Mouse (Mus musculus) liver, embryonic 14.5 days (tissue): ENCODE data around the gene Ccdc42. TPM values are rescaled to one million over a fixed set of nuclear protein-coding genes. Genes with fewer than 3 reads are reported as not detected.

Experiments used
- ATAC-seq: fragments of 200-750 bp; cut with Nextera tagmentation; 2 replicates; pipeline ENCODE4 v1.8.0; 2017; ENCODE audit warnings: moderate number of reproducible peaks, mild to moderate bottlenecking, moderate library complexity; ENCODE audit not compliant: insufficient read depth
- DNase-seq, 3 experiments: peaks; one replicate each; pipeline ENCODE4 v3.0.0-alpha.2; 2012 to 2013; ENCODE audit warnings: low read depth in 3 of 3, low spot score in 3 of 3
- H3K27ac ChIP-seq: fragments of 300-500 bp; sonication (generic); 2 replicates; pipeline ENCODE4 v1.5.1; 2014; ENCODE audit warnings: moderate library complexity, mild to moderate bottlenecking, control low read depth, inconsistent platforms
- H3K27me3 ChIP-seq: fragments of 300-500 bp; sonication (generic); 2 replicates; pipeline ENCODE4 v1.6.1; 2014; ENCODE audit warnings: mild to moderate bottlenecking, low read length, moderate library complexity; ENCODE audit not compliant: control insufficient read depth, insufficient read depth
- H3K36me3 ChIP-seq: fragments of 300-500 bp; sonication (generic); replicated peaks from 2 replicates; pipeline ENCODE4 v1.6.1; 2014; ENCODE audit warnings: low read depth; ENCODE audit not compliant: control insufficient read depth, insufficient read depth
- H3K4me1 ChIP-seq, 2 experiments: fragments of 200-500 bp in 1 of 2; fragments of 300-500 bp in 1 of 2; sonication (generic) in 1 of 2; replicated peaks; 2 replicates each; pipeline ENCODE4 v1.6.1; 2012 to 2014; ENCODE audit warnings: antibody characterized with exemption in 1 of 2, inconsistent platforms in 1 of 2, low read length in 1 of 2; ENCODE audit not compliant: control insufficient read depth in 2 of 2, insufficient read depth in 2 of 2
- H3K4me2 ChIP-seq: fragments of 300-500 bp; sonication (generic); 2 replicates; pipeline ENCODE4 v1.6.1; 2014; ENCODE audit warnings: low read depth, mild to moderate bottlenecking, control low read depth, moderate library complexity
- H3K4me3 ChIP-seq, 2 experiments: fragments of 200-500 bp in 1 of 2; fragments of 300-500 bp in 1 of 2; sonication (generic) in 1 of 2; 2 replicates each; pipeline ENCODE4 v1.5.1; 2012 to 2014; ENCODE audit warnings: low read depth in 2 of 2, low read length in 2 of 2, mild to moderate bottlenecking in 2 of 2, control low read depth in 1 of 2, inconsistent platforms in 1 of 2, moderate library complexity in 1 of 2; ENCODE audit not compliant: insufficient read depth in 1 of 2
- H3K9ac ChIP-seq: fragments of 300-500 bp; sonication (generic); replicated peaks from 2 replicates; pipeline ENCODE4 v1.6.1; 2014; ENCODE audit warnings: mild to moderate bottlenecking, control low read depth, moderate library complexity
- H3K9me3 ChIP-seq: fragments of 300-500 bp; sonication (generic); 2 replicates; pipeline ENCODE4 v1.6.1; 2016; ENCODE audit warnings: low read length, mixed read lengths; ENCODE audit not compliant: control insufficient read depth
- CTCF ChIP-seq: IDR thresholded peaks from 2 replicates; pipeline ENCODE4 v1.5.1; 2016; ENCODE audit warnings: antibody characterized with exemption, low read depth, control low read depth
- EP300 ChIP-seq: IDR thresholded peaks from 2 replicates; pipeline ENCODE4 v1.6.1; 2016; ENCODE audit warnings: antibody characterized with exemption, low read depth
- WGBS: fragments of 180-500 bp; shearing (Covaris S2); extraction: QIAGEN DNeasy Blood & Tissue Kit; methylation state at CpG from one replicate; pipeline ENCODE4 v1.1.7; 2014; ENCODE audit not compliant: insufficient replicate concordance; 5-methylcytosine and 5-hydroxymethylcytosine counted together
- polyA plus RNA-seq, 2 experiments: library from polyadenylated mRNA; depleted of rRNA in 1 of 2; stranded (reverse) in 1 of 2; unstranded in 1 of 2; fragments of >200 nt; fragmentation: Nextera tagmentation in 1 of 2; extraction: Ambion mirVana in 1 of 2; gene quantifications; 2 replicates each; pipeline versions ENCODE4 v1.2.1 to v1.2.3; 2012 to 2014

Gene Ccdc42
- polyA plus RNA-seq, 2 experiments: 0.04 to 0.13 TPM

GRCm38 (mm10) chr11:68597912-68598311 lies 11.1 kb downstream of the Ccdc42 start:
- no peak overlapping the region for H3K4me2 ChIP-seq

DNA sequence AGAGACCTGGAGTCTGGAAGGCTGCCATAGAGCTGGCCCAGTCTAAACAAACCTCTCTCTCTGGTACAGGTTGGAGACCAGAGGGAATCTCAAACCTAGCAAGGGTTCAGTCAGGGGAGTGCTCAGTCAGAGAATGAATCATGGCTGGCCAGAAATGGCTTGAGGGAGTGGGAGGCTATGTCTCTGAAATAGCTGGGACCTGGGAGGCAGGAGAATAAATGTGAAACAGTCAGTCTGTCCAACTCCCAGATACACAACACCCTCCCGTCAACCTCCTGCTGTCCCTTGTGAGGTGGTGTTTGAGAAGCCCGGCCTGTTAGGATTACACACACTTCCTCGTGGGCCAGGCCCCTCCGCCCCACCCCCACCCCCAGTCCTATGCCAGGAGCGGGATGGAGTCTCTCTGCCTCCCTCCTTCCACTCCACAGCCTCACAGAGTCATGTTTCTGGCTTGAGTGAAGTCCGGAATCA lies 13.8 kb downstream of the Ccdc42 start:
- no peaks in the 10 kb centered on the region for H3K36me3 ChIP-seq
- ATAC-seq: no peak
- no peaks in the 10 kb centered on the region for H3K27me3 ChIP-seq
- peaks cover 0 to 8% of the 10 kb centered on the region in 2 experiments; a peak in 2 of 4 replicates for H3K4me1 ChIP-seq
- WGBS: 39% methylated on average over 6 of the region's 6 CpGs
- TF ChIP-seq CTCF (no peak), EP300 (no peak)
- no peak overlapping the region for H3K4me3 ChIP-seq
- H3K27ac ChIP-seq: no peak overlapping the region
- no peak overlapping the region for H3K9ac ChIP-seq
- DNase-seq: no peak
- no peaks in the 10 kb centered on the region for H3K9me3 ChIP-seq
- H3K4me2 ChIP-seq: no peak overlapping the region

More at GRCm38 (mm10) chr11:68597912-68598311, 11.1 kb downstream of the Ccdc42 start:
- H3K9me3 ChIP-seq: no peaks in the 10 kb centered on the region
- H3K4me3 ChIP-seq: no peak overlapping the region
- no peak for TF ChIP-seq CTCF
- TF ChIP-seq EP300: no peak
- DNase-seq (no peak), ATAC-seq (no peak)
- H3K4me1 ChIP-seq: peaks cover 0 to 8% of the 10 kb centered on the region in 2 experiments; a peak in 2 of 4 replicates
- H3K27ac ChIP-seq: no peak overlapping the region
- H3K9ac ChIP-seq: no peak overlapping the region
- H3K27me3 ChIP-seq: no peaks in the 10 kb centered on the region
- H3K36me3 ChIP-seq: no peaks in the 10 kb centered on the region
- WGBS: 19% methylated on average over 2 of the region's 2 CpGs

- no peak for DNase-seq
- 24% methylated on average over 9 of the region's 9 CpGs for WGBS
Measured at GRCm38 (mm10) chr11:68601486-68601991, 14.7 kb downstream of the Ccdc42 start.

GRCm38 (mm10) chr11:68602200-68602931 lies 15.5 kb downstream of the Ccdc42 start:
- DNase-seq: no peak
- peaks cover 0 to 8% of the 10 kb centered on the region in 2 experiments; a peak in 2 of 4 replicates for H3K4me1 ChIP-seq
- no peak overlapping the region for H3K27ac ChIP-seq
- TF ChIP-seq CTCF (no peak), EP300 (no peak)
- WGBS: 17% methylated on average over 8 of the region's 8 CpGs
- no peaks in the 10 kb centered on the region for H3K27me3 ChIP-seq
- ATAC-seq: no peak
- no peak overlapping the region for H3K9ac ChIP-seq
- H3K36me3 ChIP-seq: no peaks in the 10 kb centered on the region
- H3K9me3 ChIP-seq: no peaks in the 10 kb centered on the region
- H3K4me2 ChIP-seq: no peak overlapping the region
- no peak overlapping the region for H3K4me3 ChIP-seq

More at GRCm38 (mm10) chr11:68601486-68601991, 14.7 kb downstream of the Ccdc42 start:
- ATAC-seq: no peak
- H3K27me3 ChIP-seq: no peaks in the 10 kb centered on the region
- H3K4me1 ChIP-seq: peaks cover 0 to 8% of the 10 kb centered on the region in 2 experiments; a peak in 2 of 4 replicates
- no peak overlapping the region for H3K4me3 ChIP-seq
- TF ChIP-seq EP300: no peak
- no peak for TF ChIP-seq CTCF
- H3K36me3 ChIP-seq: no peaks in the 10 kb centered on the region
- no peak overlapping the region for H3K9ac ChIP-seq
- no peak overlapping the region for H3K4me2 ChIP-seq
- no peaks in the 10 kb centered on the region for H3K9me3 ChIP-seq
- no peak overlapping the region for H3K27ac ChIP-seq

- Histone ChIP-seq H3K4me2 (no peak overlapping the region), H3K4me1 (peaks cover 0 to 5% of the 10 kb centered on the region in 2 experiments; a peak in 1 of 4 replicates), H3K9me3 (no peaks in the 10 kb centered on the region), H3K9ac (no peak overlapping the region), H3K4me3 (no peak overlapping the region), H3K27ac (no peak overlapping the region), H3K36me3 (no peaks in the 10 kb centered on the region), H3K27me3 (no peaks in the 10 kb centered on the region)
- 62% methylated on average over 2 of the region's 2 CpGs for WGBS
- no peak for TF ChIP-seq CTCF
- TF ChIP-seq EP300: no peak
- DNase-seq (no peak), ATAC-seq (no peak)
Measured at GRCm38 (mm10) chr11:68607046-68607445, 20.2 kb downstream of the Ccdc42 start.
